Mouse (Mus musculus) cerebellum, adult 2 months (tissue): Measurements from ENCODE around the gene Kcmf1.

ENCODE experiments used
- CTCF ChIP-seq: fragments of 200-500 bp; IDR thresholded peaks from 2 replicates; pipeline ENCODE4 v1.5.1; 2011; ENCODE audit warnings: low read depth, mild to moderate bottlenecking, control low read depth, low read length, moderate library complexity, borderline replicate concordance; ENCODE audit not compliant: insufficient read depth
- POLR2A ChIP-seq: fragments of 200-500 bp; IDR thresholded peaks from 2 replicates; pipeline ENCODE4 v1.6.1; 2011; ENCODE audit warnings: low read length, control low read depth, borderline replicate concordance; ENCODE audit not compliant: insufficient read depth

- TF ChIP-seq CTCF: no peak
- TF ChIP-seq POLR2A: no peak
Observed at GRCm38 (mm10) chr6:72900952-72901351, 1.2 kb upstream of the Kcmf1 start.
